Mouse (Mus musculus) neutrophil, adult 5-6 weeks (primary cell): ENCODE measurements at regions not wholly inside any gene's neighbourhood (a gene's known extent, or its start where the extent isn't known, plus 50 kb on each side); places are given as distances from the start of the nearest gene placed in this dataset.

Experiments
- ATAC-seq: fragments of 151-379, 151-347 bp; 2 replicates; pipeline ENCODE4 v1.8.0; 2017; ENCODE audit warnings: mild to moderate bottlenecking, moderate TSS enrichment; ENCODE audit not compliant: insufficient number of reproducible peaks, poor library complexity, low FRiP score, severe bottlenecking; ENCODE audit errors: extremely low read depth

DNA sequence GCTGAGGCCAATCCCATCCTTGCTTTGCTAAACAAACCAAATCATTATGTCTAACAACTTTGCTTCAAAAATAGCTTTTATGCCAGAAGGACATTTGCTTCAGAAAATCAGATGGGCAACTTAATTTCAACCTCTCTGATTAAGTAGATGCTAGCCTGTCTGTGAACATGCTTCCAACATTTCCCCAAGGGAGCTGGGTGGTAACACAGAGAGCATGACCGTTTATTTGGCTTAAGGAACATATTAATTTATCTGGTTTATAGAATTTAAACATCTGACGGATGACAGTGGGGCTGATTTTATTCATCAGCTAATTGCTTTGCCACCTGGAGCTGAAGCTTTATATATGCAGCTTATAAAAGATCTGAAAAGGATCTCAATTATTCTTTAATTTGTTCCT is 245.1 kb upstream of the Spred2 start:
- no peak for ATAC-seq

DNA sequence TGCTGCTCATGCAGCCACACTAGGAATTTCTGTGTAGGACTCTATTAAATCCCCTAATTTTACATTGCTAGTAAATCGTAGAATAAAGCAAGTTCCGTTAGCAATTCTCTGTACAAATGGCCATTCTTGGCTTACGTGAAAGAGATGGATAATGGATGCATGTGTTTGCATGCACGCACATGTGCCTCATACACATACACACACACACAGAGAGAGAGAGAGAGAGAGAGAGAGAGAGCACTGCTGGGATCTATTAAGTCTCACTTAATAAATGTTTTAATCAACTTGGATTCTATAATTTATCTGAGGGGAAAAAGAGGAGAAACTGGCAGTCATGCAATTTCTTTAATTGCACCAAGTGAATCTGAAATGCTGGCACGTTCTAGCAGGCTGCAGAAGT is 244.5 kb upstream of the Spred2 start:
- ATAC-seq, result no peak

DNA sequence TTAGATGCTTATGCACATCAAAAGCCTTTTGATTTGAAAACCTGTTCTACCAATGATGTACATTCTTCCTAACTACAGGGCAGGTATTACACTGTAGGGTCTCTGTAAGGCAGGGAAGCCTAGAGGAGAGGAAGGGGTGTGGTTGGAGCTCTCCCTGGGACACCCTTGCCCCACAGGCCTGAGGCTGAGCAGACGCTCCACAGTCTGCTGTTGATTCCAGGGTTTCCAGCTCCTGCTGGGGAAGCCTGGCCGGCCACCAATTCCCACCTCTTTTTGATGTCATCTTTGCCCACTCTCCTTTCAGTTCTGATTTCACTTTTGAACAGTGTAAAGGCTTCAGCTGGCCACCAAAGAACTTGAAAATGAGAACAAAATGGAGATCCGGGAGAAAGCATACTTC is 223.0 kb upstream of the Spred2 start:
- ATAC-seq, result no peak

DNA sequence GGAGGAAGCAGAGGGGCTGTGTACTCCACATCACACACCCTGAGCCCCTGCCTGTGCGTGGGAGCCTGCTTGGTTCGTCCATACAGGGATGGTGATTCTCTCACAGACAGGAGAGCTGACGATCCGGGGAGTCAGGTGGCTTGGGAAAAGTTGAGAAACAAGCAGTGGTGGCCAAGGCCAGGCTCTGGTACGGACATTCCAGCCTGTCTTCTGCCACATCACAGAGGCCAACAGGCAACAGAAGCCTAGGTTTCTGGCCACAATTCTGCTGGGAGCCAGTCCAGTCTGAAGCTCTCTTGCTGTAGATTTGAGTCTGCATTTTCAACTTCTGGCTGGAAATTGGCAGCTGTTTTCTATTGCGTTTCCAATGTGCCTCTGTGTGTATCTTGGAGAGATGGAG is 215.4 kb upstream of the Spred2 start:
- no peak for ATAC-seq

DNA sequence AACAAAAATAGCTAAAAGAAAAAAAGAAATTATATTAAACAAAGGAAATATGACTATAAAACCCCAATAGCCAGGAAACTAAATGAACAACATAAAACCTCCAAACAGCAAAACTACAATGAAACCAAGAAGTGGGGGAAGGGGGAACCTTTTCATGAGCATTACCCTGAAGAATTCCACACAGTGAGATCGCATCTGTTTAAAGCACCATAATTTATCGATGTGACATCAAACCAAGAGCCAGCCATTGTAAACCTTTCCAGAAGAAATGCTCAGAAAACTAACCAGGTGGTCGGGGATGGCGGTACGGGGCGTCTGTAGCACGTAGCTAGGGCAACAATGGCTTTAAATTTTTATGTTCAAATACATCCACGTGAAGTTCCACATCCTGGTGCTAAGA is 214.8 kb upstream of the Spred2 start:
- ATAC-seq, result no peak

DNA sequence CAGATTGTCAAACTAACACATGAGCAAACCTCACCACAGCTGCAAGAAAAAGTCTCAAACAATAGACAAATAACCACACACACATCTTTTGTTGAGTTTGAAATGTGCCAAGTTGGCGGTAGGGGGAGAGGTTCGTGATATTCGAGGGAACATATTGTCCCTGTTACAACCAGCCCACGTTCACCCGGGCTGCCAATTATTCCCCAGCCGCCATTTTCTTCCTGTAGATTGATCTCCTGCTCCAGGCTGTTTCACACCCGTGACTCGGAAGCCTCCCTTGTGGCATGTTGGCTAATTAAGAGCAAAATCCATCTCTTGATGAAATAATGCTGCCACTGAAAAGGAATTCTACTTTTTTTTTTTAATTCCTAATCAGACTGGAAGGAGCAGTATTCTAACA is 211.1 kb upstream of the Spred2 start:
- ATAC-seq, result no peak

DNA sequence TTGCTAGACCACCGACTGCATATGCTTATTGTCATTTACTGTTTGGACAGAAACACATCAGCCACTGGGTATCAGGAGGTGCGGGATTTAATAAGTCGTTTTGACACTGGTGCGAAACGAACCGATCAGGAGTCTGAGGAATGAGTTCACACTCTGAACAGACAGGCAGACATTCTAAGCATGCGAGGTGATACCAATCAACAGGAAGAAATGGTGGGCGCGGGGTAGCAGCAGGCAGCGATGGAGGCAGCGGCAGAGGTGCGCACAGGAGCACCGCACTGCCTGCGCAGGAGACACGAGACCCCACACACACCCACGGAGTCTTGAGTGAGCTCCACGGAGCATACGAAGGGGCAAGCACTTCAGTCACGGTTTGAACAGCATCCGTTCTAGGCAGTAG is 210.6 kb upstream of the Spred2 start:
- no peak for ATAC-seq

DNA sequence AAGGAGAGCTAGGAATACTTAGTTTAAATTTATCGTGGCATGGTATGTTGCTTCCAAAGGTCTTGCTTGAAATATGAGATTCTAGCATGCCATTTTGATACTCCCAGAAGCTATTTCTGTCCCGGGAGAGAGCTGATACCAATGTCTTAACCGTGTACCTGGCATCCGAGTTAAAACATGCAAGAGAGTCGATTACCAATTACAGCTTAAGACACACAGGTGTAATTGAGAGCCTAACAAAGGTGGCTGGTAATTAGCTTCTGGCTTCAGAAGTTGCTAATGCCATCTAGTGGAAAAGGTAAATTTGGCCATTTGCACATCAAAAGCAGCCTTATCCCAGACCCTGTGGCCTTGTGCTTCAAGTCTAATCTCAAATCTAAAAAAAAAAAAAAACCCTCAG is 210.0 kb upstream of the Spred2 start:
- ATAC-seq, result no peak

DNA sequence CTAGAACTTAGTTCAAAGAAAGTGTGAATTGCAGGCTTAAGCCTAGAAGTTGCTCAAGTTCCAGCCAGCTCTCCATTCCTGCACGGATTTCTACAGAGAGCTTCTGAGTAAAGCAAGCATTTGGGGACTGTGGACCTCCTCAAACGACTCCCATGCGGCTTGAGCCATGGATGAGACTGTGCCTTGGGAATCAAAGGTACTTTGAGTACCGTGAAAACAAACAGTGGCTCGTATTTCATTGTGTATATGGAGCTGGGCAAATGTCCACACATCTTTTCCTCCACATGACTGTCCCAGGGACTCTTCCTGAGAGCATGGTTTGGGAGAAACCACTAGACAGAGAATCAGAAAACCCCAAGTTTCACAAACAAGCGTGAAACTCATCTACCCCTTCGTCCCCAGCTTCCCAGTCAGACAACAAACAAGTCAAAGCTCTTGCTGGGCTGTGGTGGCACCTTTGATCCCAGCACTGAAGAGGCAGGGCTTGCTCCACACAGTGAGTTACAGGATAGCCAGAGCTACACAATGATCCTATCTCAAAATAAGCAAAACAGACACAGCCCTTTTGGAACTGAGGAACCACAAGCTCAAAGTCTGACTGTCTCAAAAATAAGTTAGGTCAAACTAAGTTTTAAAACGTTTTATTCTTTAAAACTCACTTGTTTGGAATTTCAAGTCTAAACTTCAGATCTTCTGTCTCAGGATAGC is 209.1 kb upstream of the Spred2 start:
- no peak for ATAC-seq

DNA sequence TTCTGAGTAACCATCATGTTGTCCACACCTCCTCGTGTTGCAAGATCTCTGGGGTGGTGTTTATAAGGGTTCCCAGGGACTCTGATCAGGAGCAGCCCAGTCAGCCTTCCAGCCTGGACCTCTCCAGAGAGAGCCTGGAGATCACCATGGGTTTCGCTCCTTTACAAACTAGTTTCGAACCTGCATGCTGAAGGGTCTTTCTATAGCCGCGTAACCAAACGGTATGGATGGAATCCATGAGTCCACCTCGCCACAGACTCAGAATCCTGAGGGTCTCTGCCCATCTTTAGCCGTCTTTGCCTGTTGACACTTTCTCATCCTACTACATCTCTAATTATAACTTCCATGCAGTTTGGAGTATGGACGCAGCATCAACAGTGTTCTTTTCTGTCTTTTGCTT is 206.0 kb upstream of the Spred2 start:
- no peak for ATAC-seq

DNA sequence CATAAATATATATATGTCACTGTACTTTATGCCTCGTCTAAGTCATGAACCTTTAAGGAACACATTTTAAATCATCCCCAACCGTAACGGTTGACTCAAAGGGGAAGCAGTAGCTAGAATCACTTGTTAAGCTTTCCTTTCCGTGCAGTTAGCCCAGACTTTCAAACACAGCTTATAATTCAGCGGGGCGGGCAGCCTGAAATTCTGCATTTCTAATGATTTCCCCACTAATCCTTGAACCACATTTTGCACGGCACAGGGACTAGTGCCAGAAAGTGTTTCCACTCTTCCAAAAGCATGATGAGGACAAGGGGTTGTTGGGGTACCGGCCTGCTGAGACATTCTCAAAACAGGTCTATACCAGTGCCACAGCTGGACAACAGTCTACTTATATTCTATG is 195.1 kb upstream of the Spred2 start:
- ATAC-seq, result no peak

DNA sequence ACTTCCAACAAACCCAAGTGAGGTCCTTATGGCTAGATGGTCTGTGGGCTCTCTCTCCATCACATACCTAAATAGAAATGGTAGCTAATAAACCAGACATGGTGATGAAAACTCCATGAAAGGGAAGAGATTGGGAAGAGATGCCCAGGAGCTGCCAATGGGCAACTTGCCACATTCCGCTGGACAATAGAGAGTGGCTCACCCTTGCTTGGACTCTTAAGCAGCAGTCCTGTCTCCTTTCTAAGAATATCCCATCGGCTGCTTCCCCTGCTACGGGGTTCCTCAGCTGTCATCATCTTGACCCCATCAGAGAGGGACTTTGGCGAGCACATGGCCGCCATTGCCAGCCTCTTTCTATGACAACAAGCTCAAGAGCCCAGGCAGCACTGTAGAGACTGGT is 193.4 kb upstream of the Spred2 start:
- ATAC-seq, result no peak

DNA sequence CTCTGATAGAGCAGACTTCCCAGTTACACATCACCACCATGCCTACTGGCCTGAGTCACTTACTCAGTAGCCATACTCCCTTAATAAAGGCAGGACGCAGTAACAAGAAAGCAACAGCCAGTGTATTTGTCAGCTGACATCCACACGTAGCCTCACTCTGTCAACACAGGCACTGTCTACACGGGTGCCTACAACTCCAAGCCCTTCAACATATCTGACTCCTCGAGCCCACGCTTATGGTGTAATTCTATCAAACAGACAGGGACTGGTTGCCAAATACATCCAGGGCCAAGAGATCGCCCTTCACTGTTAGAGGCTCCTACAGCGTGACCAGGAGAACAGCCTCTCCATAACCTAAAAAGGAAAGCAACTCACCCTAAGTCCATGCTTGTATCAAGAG is 188.1 kb upstream of the Spred2 start:
- no peak for ATAC-seq

DNA sequence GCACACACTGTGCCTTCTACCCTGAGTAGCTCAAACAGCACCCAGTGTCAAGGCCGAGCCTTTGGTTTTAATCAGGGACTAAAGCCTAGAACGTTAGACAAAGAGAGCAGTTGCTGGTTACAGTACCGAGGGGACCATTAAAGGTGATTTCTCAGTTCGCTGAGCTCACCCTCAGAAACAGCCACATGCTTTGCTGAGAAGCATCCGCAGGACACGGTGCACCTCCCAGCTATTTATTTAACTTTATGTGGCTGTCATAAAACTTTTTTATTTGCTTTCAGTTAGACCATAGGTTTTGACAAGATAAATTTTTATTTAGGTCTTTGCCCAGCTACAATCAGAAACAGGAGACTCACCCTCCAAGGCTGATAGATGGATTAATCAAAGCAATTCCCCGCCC is 187.2 kb upstream of the Spred2 start:
- ATAC-seq, result no peak

DNA sequence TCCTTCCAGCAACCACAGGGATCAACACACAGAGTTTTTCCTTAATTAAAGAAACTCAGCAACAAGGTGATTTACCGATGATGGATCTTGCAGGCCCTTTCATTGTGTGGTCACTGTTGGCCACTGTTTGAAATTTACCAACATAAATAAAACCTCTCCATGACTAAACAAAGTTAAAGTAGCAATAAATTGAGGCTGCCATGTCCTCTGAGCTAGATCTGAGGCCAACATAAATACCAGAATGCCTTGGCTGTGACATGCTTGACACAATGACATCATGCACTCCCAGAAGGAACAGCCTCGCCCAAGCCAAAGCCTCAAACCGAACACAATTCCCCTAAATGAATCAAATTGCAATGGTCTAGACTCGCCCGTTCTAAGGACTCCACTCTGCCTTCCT is 186.8 kb upstream of the Spred2 start:
- no peak for ATAC-seq

DNA sequence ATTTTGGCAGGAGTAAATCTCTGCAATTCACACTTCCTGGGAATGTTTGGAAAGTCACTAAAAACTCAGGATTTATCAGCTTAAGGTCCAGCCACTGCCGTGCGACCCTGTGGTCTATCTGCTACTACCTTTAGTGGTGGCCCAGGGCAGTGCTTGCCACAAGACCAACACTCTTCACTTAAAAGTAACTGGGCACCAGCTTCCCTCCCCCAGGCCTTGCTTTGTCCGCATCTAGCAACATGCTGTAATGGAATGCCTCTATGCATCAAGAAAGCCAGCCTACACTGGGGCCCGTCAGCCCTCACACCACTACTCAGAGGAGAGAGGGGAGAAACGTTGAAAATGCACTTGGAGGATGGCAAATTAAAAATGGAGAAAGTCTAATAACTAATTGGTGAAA is 186.4 kb upstream of the Spred2 start:
- no peak for ATAC-seq

DNA sequence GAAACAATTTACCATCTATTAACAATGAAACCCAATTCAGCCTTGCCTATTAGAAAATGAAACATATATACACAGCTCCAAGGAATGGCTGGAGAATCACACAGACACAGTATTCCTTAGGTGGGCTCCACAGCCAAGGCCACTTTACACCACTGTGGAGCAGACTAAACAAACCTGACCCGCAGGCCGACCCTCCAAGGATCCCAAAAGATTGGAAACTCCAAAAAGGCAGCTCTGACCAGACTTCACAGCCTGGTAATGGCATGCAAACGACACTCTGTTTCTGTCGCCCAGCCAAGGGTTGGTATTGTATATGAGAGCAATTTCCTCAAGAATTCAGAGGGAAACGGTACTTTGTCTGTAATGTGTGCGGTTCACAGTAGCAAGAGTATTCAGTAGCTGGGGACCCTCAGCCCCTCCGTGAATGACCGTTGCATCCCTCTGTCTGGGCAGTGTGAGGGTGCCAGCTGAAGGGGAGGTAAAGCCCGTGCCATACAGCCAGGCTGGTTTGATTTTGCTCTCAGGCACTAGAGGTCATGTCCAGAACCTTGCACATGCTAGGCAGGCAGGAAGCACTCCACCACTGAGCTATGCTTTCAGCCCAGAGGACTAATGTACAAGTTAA is 184.5 kb upstream of the Spred2 start:
- no peak for ATAC-seq

DNA sequence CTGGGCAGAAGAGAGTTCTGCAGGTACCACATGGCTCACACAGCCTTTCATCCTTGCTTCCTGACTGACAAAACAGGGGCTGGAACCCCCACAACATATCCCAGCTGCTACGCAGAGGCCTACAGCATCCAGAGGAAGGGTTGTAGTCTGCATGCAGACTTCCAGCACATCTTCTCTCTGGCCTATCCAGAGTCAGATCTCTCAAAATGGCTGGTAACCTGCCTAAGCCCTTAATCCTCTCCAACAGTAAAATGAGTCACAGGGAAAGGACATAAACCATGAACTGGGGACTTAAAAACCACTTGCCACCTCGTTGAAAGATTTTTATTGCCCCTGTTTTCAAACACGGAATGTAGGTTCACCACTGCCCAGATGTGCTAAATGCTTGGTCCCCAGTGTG is 183.6 kb upstream of the Spred2 start:
- ATAC-seq, result no peak

DNA sequence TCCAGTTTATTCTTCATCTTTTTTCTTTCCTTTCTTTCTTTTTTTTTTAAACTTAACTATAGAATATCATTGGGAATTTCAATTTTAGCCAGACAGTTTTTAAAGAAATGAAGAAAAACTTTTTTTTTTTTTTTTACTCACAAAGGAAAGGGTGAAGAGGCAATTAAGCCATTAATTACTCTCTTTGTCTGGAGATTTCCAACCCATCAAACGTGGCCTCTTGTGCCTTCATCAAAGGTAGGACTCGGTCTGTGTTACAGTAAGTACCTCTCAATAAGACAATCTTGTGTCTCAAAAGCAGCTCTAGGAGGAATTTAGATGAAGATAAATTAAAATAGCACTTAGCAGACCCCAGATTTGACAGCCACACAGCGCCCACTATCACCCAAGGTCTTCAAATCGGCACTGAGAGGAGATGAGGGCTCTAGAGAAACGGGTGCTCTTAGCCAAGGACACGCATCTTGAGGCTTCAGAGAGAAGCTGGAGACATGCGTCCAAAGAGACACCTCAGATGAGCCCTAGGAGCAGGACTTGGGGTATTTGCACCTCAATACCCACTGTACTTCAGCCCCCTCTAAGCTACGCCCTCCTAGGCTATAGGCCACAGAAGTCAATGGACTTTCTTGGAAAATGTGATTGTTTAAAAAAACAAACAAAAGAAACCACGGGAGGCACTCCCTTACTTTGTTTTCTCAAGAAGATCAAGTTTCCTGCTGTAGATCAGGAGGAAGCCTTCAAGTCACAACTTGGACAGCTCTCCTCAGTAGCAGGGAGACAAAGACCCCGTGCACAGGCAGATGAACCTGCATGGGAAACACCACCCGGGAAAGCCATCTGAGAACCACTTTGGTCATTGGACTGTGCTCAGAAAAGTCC is 176.8 kb upstream of the Spred2 start:
- no peak for ATAC-seq

DNA sequence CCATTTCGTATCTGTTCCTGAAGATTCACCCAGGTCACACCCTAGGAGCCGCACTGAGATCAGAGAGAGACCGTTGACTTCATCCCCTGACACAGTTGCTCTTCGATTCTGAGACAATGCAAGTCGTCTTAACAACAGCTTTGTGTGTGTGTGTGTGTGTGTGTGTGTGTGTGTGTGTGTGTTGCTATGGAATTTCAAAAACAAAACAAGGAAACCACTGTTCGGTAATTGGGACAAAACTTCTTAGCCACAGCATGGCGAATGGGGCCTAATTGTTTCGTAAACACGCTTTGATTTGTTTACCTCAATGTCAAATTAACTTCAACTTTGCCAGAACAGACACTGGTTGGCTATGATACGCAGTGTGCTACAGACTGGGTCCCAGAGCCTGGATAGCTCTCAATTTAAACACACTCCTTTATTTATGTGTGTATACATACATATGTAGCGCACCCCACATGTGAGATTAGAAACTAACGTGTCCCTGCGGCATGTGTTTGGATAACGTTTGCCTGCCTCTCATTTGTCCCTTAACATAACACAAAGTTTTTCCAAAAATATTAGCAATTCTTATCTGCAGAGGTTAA is 176.1 kb upstream of the Spred2 start:
- ATAC-seq, result no peak
